Mouse (Mus musculus) CH12.LX (cell line): ENCODE data around the gene Snx4. TPM values are rescaled to one million over a fixed set of nuclear protein-coding genes. Genes with fewer than 3 reads are reported as not detected.
A peak's percentile ranks its signal among the peaks of the same experiment; 100 is the strongest.

Experiments
- DNase-seq: peaks from one replicate; pipeline ENCODE4 v3.0.0-alpha.2; 2013; ENCODE audit errors: extremely low read depth
- H3K27ac ChIP-seq: 2 replicates; pipeline ENCODE4 v1.5.1; 2012; ENCODE audit warnings: low read depth, mild to moderate bottlenecking, control low read depth, moderate library complexity; ENCODE audit not compliant: insufficient read depth
- H3K27me3 ChIP-seq: replicated peaks from 2 replicates; pipeline ENCODE3; 2012; ENCODE audit warnings: inconsistent platforms
- H3K36me3 ChIP-seq, 2 experiments: replicated peaks in 1 of 2; 2 replicates each; pipeline versions ENCODE3 to v1.6.1; 2012; ENCODE audit warnings: inconsistent platforms in 1 of 2, low read length in 1 of 2, mild to moderate bottlenecking in 1 of 2, mixed read lengths in 1 of 2, moderate library complexity in 1 of 2; ENCODE audit not compliant: control insufficient read depth in 1 of 2, insufficient read depth in 1 of 2
- H3K4me1 ChIP-seq, 2 experiments: 2 replicates each; pipeline ENCODE4 v1.6.1; 2012; ENCODE audit warnings: inconsistent platforms in 1 of 2, moderate library complexity in 1 of 2; ENCODE audit not compliant: insufficient read depth in 2 of 2, control insufficient read depth in 1 of 2
- H3K4me2 ChIP-seq: 2 replicates; pipeline ENCODE4 v1.6.1; 2012; ENCODE audit warnings: low read depth, mild to moderate bottlenecking, control low read depth; ENCODE audit not compliant: poor library complexity, insufficient read depth, severe bottlenecking
- H3K4me3 ChIP-seq, 3 experiments: fragments of 150-350 bp in 1 of 3; sonication (generic) in 1 of 3; replicated peaks in 1 of 3; 2 replicates each; pipeline versions ENCODE3 to v1.5.1; 2011 to 2012; ENCODE audit warnings: low read depth in 2 of 3, low read length in 2 of 3, mild to moderate bottlenecking in 2 of 3, moderate library complexity in 2 of 3, control low read depth in 1 of 3, improper control_type of control experiment in 1 of 3, inconsistent platforms in 1 of 3, mixed read lengths in 1 of 3; ENCODE audit not compliant: poor library complexity in 1 of 3
- H3K79me2 ChIP-seq: replicated peaks from 2 replicates; pipeline ENCODE4 v1.6.1; 2012; ENCODE audit warnings: mild to moderate bottlenecking, moderate library complexity; ENCODE audit not compliant: control insufficient read depth, poor library complexity, insufficient read depth, severe bottlenecking; ENCODE audit errors: extremely low read depth
- H3K9ac ChIP-seq: 2 replicates; pipeline ENCODE4 v1.6.1; 2012; ENCODE audit warnings: low read depth, mild to moderate bottlenecking, control low read depth, moderate library complexity; ENCODE audit not compliant: insufficient read depth
- H3K9me3 ChIP-seq: replicated peaks from 2 replicates; pipeline ENCODE3; 2012; ENCODE audit warnings: low read length, inconsistent platforms, mixed read lengths
- BHLHE40 ChIP-seq: IDR thresholded peaks from 2 replicates; pipeline ENCODE4 v1.6.1; 2011; ENCODE audit warnings: mild to moderate bottlenecking, low read depth, low read length, improper control_type of control experiment
- CHD1 ChIP-seq: IDR thresholded peaks from 2 replicates; pipeline ENCODE4 v1.6.1; 2012; ENCODE audit warnings: low read depth, low read length, improper control_type of control experiment, inconsistent platforms
- E2F4 ChIP-seq: IDR thresholded peaks from 2 replicates; pipeline ENCODE4 v1.6.1; 2011; ENCODE audit warnings: low read depth, low read length, improper control_type of control experiment; ENCODE audit not compliant: insufficient replicate concordance
- EP300 ChIP-seq: IDR thresholded peaks from 2 replicates; pipeline ENCODE4 v1.6.1; 2011; ENCODE audit warnings: low read length, improper control_type of control experiment
- JUND ChIP-seq: conservative IDR thresholded peaks from 2 replicates; pipeline ENCODE4 v1.6.1; 2011; ENCODE audit warnings: low read depth, low read length, improper control_type of control experiment
- MAFK ChIP-seq: IDR thresholded peaks from 2 replicates; pipeline ENCODE4 v1.6.1; 2011; ENCODE audit warnings: low read length, improper control_type of control experiment; ENCODE audit not compliant: insufficient replicate concordance
- MAX ChIP-seq: IDR thresholded peaks from 2 replicates; pipeline ENCODE4 v1.6.1; 2011; ENCODE audit warnings: low read length, improper control_type of control experiment
- MAZ ChIP-seq: IDR thresholded peaks from 2 replicates; pipeline ENCODE4 v1.6.1; 2012; ENCODE audit warnings: low read depth, mild to moderate bottlenecking, inconsistent platforms, low read length, improper control_type of control experiment, moderate library complexity
- MEF2A ChIP-seq: IDR thresholded peaks from 2 replicates; pipeline ENCODE4 v1.6.1; 2014; ENCODE audit warnings: low read depth, mild to moderate bottlenecking, inconsistent platforms, low read length, improper control_type of control experiment, borderline replicate concordance
- MXI1 ChIP-seq: IDR thresholded peaks from 2 replicates; pipeline ENCODE4 v1.6.1; 2011; ENCODE audit warnings: mild to moderate bottlenecking, low read depth, low read length, improper control_type of control experiment
- MYC ChIP-seq: IDR thresholded peaks from 2 replicates; pipeline ENCODE4 v1.6.1; 2011; ENCODE audit warnings: low read depth, mild to moderate bottlenecking, improper control_type of control experiment, low read length
- PAX5 ChIP-seq: IDR thresholded peaks from 2 replicates; pipeline ENCODE4 v1.6.1; 2012; ENCODE audit warnings: low read length, inconsistent platforms, mixed read lengths
- RCOR1 ChIP-seq: conservative IDR thresholded peaks from 2 replicates; pipeline ENCODE4 v1.6.1; 2012; ENCODE audit warnings: low read depth, mild to moderate bottlenecking, inconsistent platforms, low read length, improper control_type of control experiment
- TCF12 ChIP-seq: IDR thresholded peaks from 2 replicates; pipeline ENCODE4 v1.6.1; 2014; ENCODE audit warnings: low read depth, mild to moderate bottlenecking, inconsistent platforms, low read length, improper control_type of control experiment
- USF1 ChIP-seq: IDR thresholded peaks from 2 replicates; pipeline ENCODE4 v1.6.1; 2014; ENCODE audit warnings: low read depth, mild to moderate bottlenecking, inconsistent platforms, low read length, improper control_type of control experiment
- USF2 ChIP-seq: conservative IDR thresholded peaks from 2 replicates; pipeline ENCODE4 v1.6.1; 2011; ENCODE audit warnings: low read depth, low read length, improper control_type of control experiment
- ZKSCAN1 ChIP-seq: IDR thresholded peaks from 2 replicates; pipeline ENCODE4 v1.6.1; 2012; ENCODE audit warnings: low read depth, inconsistent platforms, low read length, improper control_type of control experiment, borderline replicate concordance
- ZMIZ1 ChIP-seq: IDR thresholded peaks from 2 replicates; pipeline ENCODE4 v1.6.1; 2012; ENCODE audit warnings: low read depth, mild to moderate bottlenecking, inconsistent platforms, low read length, improper control_type of control experiment
- dilution Hi-C: fragments of 300-500 bp; cut with MboI; formaldehyde crosslinking; loops from 2 replicates; pipeline ENCODE4 v1.14.3; 2020; ENCODE audit warnings: low sequenced_read_pairs; ENCODE audit not compliant: extremely low pct_unique_long_range_greater_than_20kb, extremely low pct_ligation_motif_present
- in situ Hi-C: fragments of 300-500 bp; cut with MboI; formaldehyde crosslinking; loops from 3 replicates; pipeline ENCODE4 v1.14.3; 2019; ENCODE audit warnings: low sequenced_read_pairs, low pct_ligation_motif_present, low pct_unique_long_range_greater_than_20kb, mixed read lengths
- polyA plus RNA-seq: library from polyadenylated mRNA; unstranded; fragments of >175 nt; gene quantifications from 2 replicates; pipeline ENCODE4 v1.2.1, GENCODE M21; 2012; ENCODE audit warnings: low read depth; ENCODE audit not compliant: insufficient read length
- total RNA-seq, 2 experiments: library from RNA; depleted of rRNA; stranded (reverse); fragments of 300-350 nt in 1 of 2; fragments of >200 nt in 1 of 2; gene quantifications; 2 replicates each; pipeline ENCODE4 v1.2.3; 2012 to 2014

The Snx4 gene
- total and polyA plus RNA-seq, 3 experiments: 77.9 to 168 (median 105) TPM

DNA sequence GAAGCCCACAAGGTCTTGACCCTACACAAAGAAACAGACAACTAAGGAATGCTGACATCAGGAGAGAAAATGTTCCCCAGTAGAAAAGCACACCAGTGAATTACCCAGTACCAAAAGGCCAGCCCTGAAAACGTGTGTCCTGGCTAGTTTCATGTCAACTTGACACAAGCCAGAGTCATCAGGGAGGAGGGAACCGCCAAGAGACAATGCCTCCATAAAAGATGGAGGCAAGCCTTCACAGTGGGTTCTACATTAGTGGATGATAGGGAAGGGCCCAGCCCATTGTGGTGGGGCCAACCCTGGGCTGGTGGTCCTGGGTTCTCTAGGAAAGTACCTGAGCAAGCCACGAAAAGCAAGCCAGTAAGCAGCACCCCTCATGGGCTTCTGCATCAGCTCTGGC, 95.1 kb downstream of the Snx4 start:
- TF ChIP-seq CHD1 (no peak), BHLHE40 (no peak), RCOR1 (no peak), E2F4 (no peak), MXI1 (no peak), JUND (no peak), MYC (no peak), PAX5 (no peak), ZKSCAN1 (no peak), USF1 (no peak), MAZ (no peak), MEF2A (no peak), ZMIZ1 (no peak), MAX (no peak)
- Histone ChIP-seq H3K9ac (no peak overlapping the region), H3K4me1 (peaks cover 10 to 14% of the 10 kb centered on the region in 2 experiments; a peak in 3 of 4 replicates), H3K4me2 (no peak overlapping the region), H3K4me3 (no peak overlapping the region), H3K27me3 (no peaks in the 10 kb centered on the region), H3K36me3 (no peaks in the 10 kb centered on the region), H3K9me3 (no peaks in the 10 kb centered on the region), H3K27ac (no peak overlapping the region), H3K79me2 (no peaks in the 10 kb centered on the region)
- dilution Hi-C loops: no loop called here
- in situ Hi-C loops: no loop called here
- DNase-seq: no peak

DNA sequence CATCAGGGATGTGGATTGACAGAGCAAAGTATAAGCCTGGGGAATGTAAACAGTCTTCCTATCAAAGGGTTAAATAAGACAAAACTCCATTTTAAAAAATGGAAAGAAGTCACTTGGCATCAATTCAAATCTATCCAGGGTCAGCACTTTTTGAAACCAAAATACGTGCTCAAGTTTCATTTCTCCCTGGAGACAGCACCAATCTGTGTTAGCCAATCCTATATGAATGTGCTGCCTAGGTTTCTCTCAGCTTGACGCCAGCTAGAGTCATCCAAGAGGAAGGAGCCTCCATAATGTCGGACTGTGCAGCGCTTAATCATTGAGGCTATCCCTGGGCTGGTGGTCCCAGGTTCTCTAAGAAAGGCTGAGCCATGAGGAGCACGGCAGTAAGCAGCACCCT, 95.9 kb downstream of the Snx4 start:
- Histone ChIP-seq H3K79me2 (no peaks in the 10 kb centered on the region), H3K27me3 (no peaks in the 10 kb centered on the region), H3K9me3 (no peaks in the 10 kb centered on the region), H3K27ac (no peak overlapping the region), H3K36me3 (no peaks in the 10 kb centered on the region), H3K9ac (no peak overlapping the region), H3K4me3 (no peak overlapping the region), H3K4me2 (no peak overlapping the region), H3K4me1 (peaks cover 10 to 14% of the 10 kb centered on the region in 2 experiments; a peak in 3 of 4 replicates)
- TF ChIP-seq RCOR1 (no peak), USF2 (no peak), MAZ (no peak), TCF12 (no peak), MAFK (peak; percentile 42; the same call in 1 of the 2 replicates), EP300 (0 out of 2 replicates have a peak, but pooled peaks have one; percentile 9)
- no peak for DNase-seq
- dilution Hi-C loops: no loop called here
- in situ Hi-C loops: no loop called here

Other genes with a start within 250 kb of the Snx4 start
- 3.4 and 5.0 TPM in 2 replicates for gene Iqcg, start 195.2 kb upstream of the Snx4 start, total RNA-seq (2012; rRNA removed)
- 7.3 and 13.0 TPM in 2 replicates for gene Iqcg, start 195.2 kb upstream of the Snx4 start, total RNA-seq (2014; rRNA removed)
- gene Iqcg, start 195.2 kb upstream of the Snx4 start, polyA plus RNA-seq: 21.8 and 31.3 TPM in 2 replicates
- gene Rpl35a, start 195.0 kb upstream of the Snx4 start, total RNA-seq (2012; rRNA removed): 3,875 and 4,003 TPM in 2 replicates
- 5,433 and 7,521 TPM in 2 replicates for gene Rpl35a, start 195.0 kb upstream of the Snx4 start, total RNA-seq (2014; rRNA removed)
- gene Rpl35a, start 195.0 kb upstream of the Snx4 start, polyA plus RNA-seq: 3,182 and 3,281 TPM in 2 replicates
- 3.2 and 3.7 TPM in 2 replicates for gene Lmln, start 188.9 kb upstream of the Snx4 start, total RNA-seq (2012; rRNA removed)
- gene Lmln, start 188.9 kb upstream of the Snx4 start, total RNA-seq (2014; rRNA removed): 1.5 and 1.7 TPM in 2 replicates
- 2.6 and 3.2 TPM in 2 replicates for gene Lmln, start 188.9 kb upstream of the Snx4 start, polyA plus RNA-seq
- 12.9 and 13.8 TPM in 2 replicates for gene Osbpl11, start 66.4 kb upstream of the Snx4 start, total RNA-seq (2012; rRNA removed)
- 10.5 and 10.8 TPM in 2 replicates for gene Osbpl11, start 66.4 kb upstream of the Snx4 start, total RNA-seq (2014; rRNA removed)
- gene Osbpl11, start 66.4 kb upstream of the Snx4 start, polyA plus RNA-seq: 11.4 and 12.1 TPM in 2 replicates
- 19.5 and 23.2 TPM in 2 replicates for gene Zfp148, start 129.4 kb downstream of the Snx4 start, total RNA-seq (2012; rRNA removed)
- 28.6 and 30.4 TPM in 2 replicates for gene Zfp148, start 129.4 kb downstream of the Snx4 start, total RNA-seq (2014; rRNA removed)
- 36.6 and 39.9 TPM in 2 replicates for gene Zfp148, start 129.4 kb downstream of the Snx4 start, polyA plus RNA-seq